Mouse (Mus musculus) liver, embryonic 15.5 days (tissue): ENCODE data around the gene Cav2. TPM values are rescaled to one million over a fixed set of nuclear protein-coding genes. Genes with fewer than 3 reads are reported as not detected.

Experiments
- polyA plus RNA-seq: library from polyadenylated mRNA; unstranded; fragments of >200 nt; fragmentation: Nextera tagmentation; extraction: Ambion mirVana; gene quantifications from 2 replicates; pipeline ENCODE4 v1.2.1, GENCODE M21; 2015

Gene Cav2
- polyA plus RNA-seq, 1 experiment from 2014 or later = 2.8 TPM

Other genes with a start within 250 kb of the Cav2 start
- 3.7 and 4.5 TPM in 2 replicates for gene Tes, start 216.0 kb upstream of the Cav2 start, polyA plus RNA-seq
- 5.7 and 6.1 TPM in 2 replicates for gene Cav1, start 25.1 kb downstream of the Cav2 start, polyA plus RNA-seq
- 5.4 and 5.8 TPM in 2 replicates for gene Met, start 182.6 kb downstream of the Cav2 start, polyA plus RNA-seq